Mouse (Mus musculus): ENCODE results near the gene Med26.

The Med26 gene

GRCm38 (mm10) chr8:72547802-72548643 is at the start of gene Med26:
TSS of gene Med26 (minus strand) at chr8:72548270.
- DNase-seq, result peak; percentile 99

GRCm38 (mm10) chr8:72590198-72590597 is 42.1 kb upstream of the Med26 start:
- peak; percentile 23 to 38 for DNase-seq

- peak in 1 of 2 experiments; percentile 18 for DNase-seq
These were observed 41.2 kb upstream of the Med26 start for GRCm38 (mm10) chr8:72589286-72589685.

GRCm38 (mm10) chr8:72588865-72589264 is 40.8 kb upstream of the Med26 start:
- no peak for DNase-seq

GRCm38 (mm10) chr8:72587806-72588205 is 39.7 kb upstream of the Med26 start:
- DNase-seq, result peak; percentile 15 to 37

- no peak for DNase-seq
These were observed 36.3 kb upstream of the Med26 start for GRCm38 (mm10) chr8:72584390-72584789.

GRCm38 (mm10) chr8:72583056-72583771 is 35.1 kb upstream of the Med26 start:
- peak; percentile 57 to 71 for DNase-seq

- no peak for DNase-seq
These were observed 31.3 kb upstream of the Med26 start for GRCm38 (mm10) chr8:72579374-72579773.

GRCm38 (mm10) chr8:72577941-72578340 is 29.9 kb upstream of the Med26 start:
- DNase-seq, result no peak

- no peak for DNase-seq
These were observed 29.2 kb upstream of the Med26 start for GRCm38 (mm10) chr8:72577266-72577665.

GRCm38 (mm10) chr8:72575915-72576314 is 27.8 kb upstream of the Med26 start:
- no peak for DNase-seq

- DNase-seq, result no peak
These were observed 25.4 kb upstream of the Med26 start for GRCm38 (mm10) chr8:72573450-72573849.

- no peak for DNase-seq
These were observed 24.4 kb upstream of the Med26 start for GRCm38 (mm10) chr8:72572507-72572906.

GRCm38 (mm10) chr8:72571611-72572473 is 23.8 kb upstream of the Med26 start, which contains the start of gene Tmem38a:
TSS of gene Tmem38a (plus strand) at chr8:72572055.
- DNase-seq, result peak; percentile 79 to 83

GRCm38 (mm10) chr8:72570633-72571610 is 22.9 kb upstream of the Med26 start, which contains the start of gene Smim7:
TSS of gene Smim7 (minus strand) at chr8:72571088.
- peak; percentile 99 for DNase-seq

- no peak for DNase-seq
These were observed 17.9 kb upstream of the Med26 start for GRCm38 (mm10) chr8:72565970-72566369.

- DNase-seq, result no peak
These were observed 13.1 kb upstream of the Med26 start for GRCm38 (mm10) chr8:72561111-72561689.

GRCm38 (mm10) chr8:72555770-72556169 is 7.7 kb upstream of the Med26 start:
- no peak for DNase-seq

- peak; percentile 48 to 79 for DNase-seq
These were observed 1.3 kb upstream of the Med26 start for GRCm38 (mm10) chr8:72549314-72549892.

GRCm38 (mm10) chr8:72548644-72549313 is 709 bp upstream of the Med26 start:
- DNase-seq, result peak in 1 of 2 experiments; percentile 29

Measured in lung, adult 18-20 months (tissue).